Mouse (Mus musculus) layer of hippocampus, adult 2 months (tissue): ENCODE data around the gene Chrdl2. TPM values are rescaled to one million over a fixed set of nuclear protein-coding genes. Genes with fewer than 3 reads are reported as not detected.
A peak's percentile ranks its signal among the peaks of the same experiment; 100 is the strongest.
"Not testable (repeated sequence)": the region's sequence is repeated elsewhere in the genome, so short reads cannot be mapped to it uniquely, and the experiment has no call there.

Experiments
- DNase-seq, 2 experiments: peaks; one replicate each; pipeline ENCODE4 v3.0.0; 2022; ENCODE audit warnings: low spot score in 2 of 2
- H3K27ac ChIP-seq: fragments of 200-600 bp; 2 replicates; pipeline ENCODE4 v1.8.1; 2022
- H3K4me3 ChIP-seq: fragments of 200-600 bp; 2 replicates; pipeline ENCODE4 v1.8.1; 2022; ENCODE audit warnings: mild to moderate bottlenecking
- CTCF ChIP-seq: fragments of 200-600 bp; conservative IDR thresholded peaks from 2 replicates; pipeline ENCODE4 v1.8.1; 2022; ENCODE audit warnings: antibody characterized with exemption, mild to moderate bottlenecking, moderate library complexity
- total RNA-seq, 2 experiments: library from RNA; stranded (reverse); gene quantifications; 2 replicates each; pipeline ENCODE4 v1.2.3; 2021

Gene Chrdl2
- total RNA-seq, 2 experiments from 2014 or later, result 0.27 to 0.38 TPM

GRCm38 (mm10) chr7:100030996-100031749 is 25.2 kb downstream of the Chrdl2 start:
- no peak for DNase-seq
- Histone ChIP-seq H3K4me3 (no peak overlapping the region), H3K27ac (no peak overlapping the region)
- no peak for TF ChIP-seq CTCF

- Histone ChIP-seq H3K27ac (no peak overlapping the region), H3K4me3 (no peak overlapping the region)
- TF ChIP-seq CTCF, result no peak
- no peak for DNase-seq
These were observed 27.7 kb downstream of the Chrdl2 start for GRCm38 (mm10) chr7:100033672-100034071.

- Histone ChIP-seq H3K27ac (no peak overlapping the region), H3K4me3 (no peak overlapping the region)
- no peak for TF ChIP-seq CTCF
- DNase-seq, result no peak
These were observed 29.0 kb downstream of the Chrdl2 start for GRCm38 (mm10) chr7:100034815-100035463.

GRCm38 (mm10) chr7:100036050-100036449 is 30.1 kb downstream of the Chrdl2 start:
- no peak overlapping the region for H3K27ac ChIP-seq
- H3K4me3 ChIP-seq, result no peak overlapping the region
- no peak for TF ChIP-seq CTCF
- DNase-seq, result no peak

- TF ChIP-seq CTCF, result no peak
- Histone ChIP-seq H3K4me3 (no peak overlapping the region), H3K27ac (no peak overlapping the region)
- DNase-seq, result no peak
These were observed 30.5 kb downstream of the Chrdl2 start for GRCm38 (mm10) chr7:100036495-100036894.

- no peak overlapping the region for H3K27ac ChIP-seq
- TF ChIP-seq CTCF, result 0 out of 2 replicates have a peak, but pooled peaks have one; percentile 4
- no peak overlapping the region for H3K4me3 ChIP-seq
- DNase-seq, result no peak
These were observed 36.1 kb downstream of the Chrdl2 start for GRCm38 (mm10) chr7:100042120-100042519.

- H3K4me3 ChIP-seq, result no peak overlapping the region
- TF ChIP-seq CTCF, result no peak
- H3K27ac ChIP-seq, result no peak overlapping the region
- no peak for DNase-seq
These were observed 37.1 kb downstream of the Chrdl2 start for GRCm38 (mm10) chr7:100043096-100043495.

GRCm38 (mm10) chr7:100043605-100044031 is 37.6 kb downstream of the Chrdl2 start:
- H3K27ac ChIP-seq, result no peak overlapping the region
- no peak for TF ChIP-seq CTCF
- DNase-seq, result no peak

GRCm38 (mm10) chr7:100046486-100046885 is 40.5 kb downstream of the Chrdl2 start:
- Histone ChIP-seq H3K27ac (no peak overlapping the region), H3K4me3 (no peak overlapping the region)
- no peak for DNase-seq
- no peak for TF ChIP-seq CTCF

More at GRCm38 (mm10) chr7:100043605-100044031, 37.6 kb downstream of the Chrdl2 start:
- H3K4me3 ChIP-seq, result no peak overlapping the region

- TF ChIP-seq CTCF, result no peak
- no peak for DNase-seq
- no peak overlapping the region for H3K27ac ChIP-seq
- H3K4me3 ChIP-seq, result no peak overlapping the region
These were observed 45.9 kb downstream of the Chrdl2 start for GRCm38 (mm10) chr7:100051904-100052303.

- not testable (repeated sequence) for DNase-seq, H3K27ac ChIP-seq
These were observed 47.0 kb downstream of the Chrdl2 start for GRCm38 (mm10) chr7:100052991-100053390.

GRCm38 (mm10) chr7:100073959-100074358 is 68.0 kb downstream of the Chrdl2 start:
- TF ChIP-seq CTCF, result no peak
- Histone ChIP-seq H3K4me3 (no peak overlapping the region), H3K27ac (no peak overlapping the region)
- peak in 1 of 2 experiments; percentile 27 for DNase-seq

More at GRCm38 (mm10) chr7:100052991-100053390, 47.0 kb downstream of the Chrdl2 start:
- not testable (repeated sequence) for H3K4me3 ChIP-seq

- DNase-seq, result no peak
- no peak for TF ChIP-seq CTCF
- H3K27ac ChIP-seq, result no peak overlapping the region
- H3K4me3 ChIP-seq, result no peak overlapping the region
These were observed 70.3 kb downstream of the Chrdl2 start for GRCm38 (mm10) chr7:100076296-100076695.

GRCm38 (mm10) chr7:100077071-100077470 is 71.1 kb downstream of the Chrdl2 start:
- Histone ChIP-seq H3K4me3 (no peak overlapping the region), H3K27ac (no peak overlapping the region)
- TF ChIP-seq CTCF, result no peak
- DNase-seq, result no peak
